Mouse (Mus musculus): Measurements from ENCODE around the gene Zfp51. TPM values are rescaled to one million over a fixed set of nuclear protein-coding genes. Genes with fewer than 3 reads are reported as not detected.
A peak's percentile ranks its signal among the peaks of the same experiment; 100 is the strongest.
"Not testable (repeated sequence)": the region's sequence is repeated elsewhere in the genome, so short reads cannot be mapped to it uniquely, and the experiment has no call there.

The Zfp51 gene
- 10 to 100 TPM; 29.4 to 41.9 (median 36.2) TPM for polyA plus RNA-seq (2017; shearing (Covaris generic))

GRCm38 (mm10) chr17:21450138-21450704, at the start of gene Zfp51:
Gene Zfp51 (plus strand): TSS chr17:21450374.
- peak; percentile 98 for ATAC-seq

- peak; percentile 95 for ATAC-seq
Measured at GRCm38 (mm10) chr17:21422664-21423599, 27.2 kb upstream of the Zfp51 start, which contains the start of gene Zfp54. Gene Zfp54 (plus strand): TSS chr17:21423227.

- ATAC-seq: not testable (repeated sequence)
Measured at GRCm38 (mm10) chr17:21438806-21439400, 11.3 kb upstream of the Zfp51 start.

- ATAC-seq: peak; percentile 67
Measured at GRCm38 (mm10) chr17:21449669-21450068, 505 bp upstream of the Zfp51 start.

GRCm38 (mm10) chr17:21463550-21463949, 13.4 kb downstream of the Zfp51 start:
- ATAC-seq: peak; percentile 97

GRCm38 (mm10) chr17:21472032-21472652, 22.0 kb downstream of the Zfp51 start:
- ATAC-seq: peak; percentile 47

GRCm38 (mm10) chr17:21472653-21473307, 22.6 kb downstream of the Zfp51 start:
- no peak for ATAC-seq

GRCm38 (mm10) chr17:21473362-21474190, 23.4 kb downstream of the Zfp51 start:
- ATAC-seq: peak; percentile 44

GRCm38 (mm10) chr17:21474729-21475128, 24.6 kb downstream of the Zfp51 start:
- ATAC-seq: peak; percentile 44

- not testable (repeated sequence) for ATAC-seq
Measured at GRCm38 (mm10) chr17:21475290-21475689, 25.1 kb downstream of the Zfp51 start.

- not testable (repeated sequence) for ATAC-seq
Measured at GRCm38 (mm10) chr17:21476351-21476750, 26.2 kb downstream of the Zfp51 start.

- ATAC-seq: not testable (repeated sequence)
Measured at GRCm38 (mm10) chr17:21478103-21478777, 28.1 kb downstream of the Zfp51 start.

GRCm38 (mm10) chr17:21488760-21489499, 38.8 kb downstream of the Zfp51 start, which contains the start of gene Zfp53:
Gene Zfp53 (plus strand): TSS chr17:21488998.
- peak; percentile 98 for ATAC-seq

- ATAC-seq: peak; percentile 29
Measured at GRCm38 (mm10) chr17:21489500-21490001, 39.4 kb downstream of the Zfp51 start.

- ATAC-seq: no peak
Measured at GRCm38 (mm10) chr17:21501365-21501764, 51.2 kb downstream of the Zfp51 start.

GRCm38 (mm10) chr17:21504524-21504923, 54.4 kb downstream of the Zfp51 start:
- peak; percentile 34 for ATAC-seq

- ATAC-seq: no peak
Measured at GRCm38 (mm10) chr17:21506258-21506657, 56.1 kb downstream of the Zfp51 start.

- no peak for ATAC-seq
Measured at GRCm38 (mm10) chr17:21509756-21510155, 59.6 kb downstream of the Zfp51 start.
